In the genomic region with DNA sequence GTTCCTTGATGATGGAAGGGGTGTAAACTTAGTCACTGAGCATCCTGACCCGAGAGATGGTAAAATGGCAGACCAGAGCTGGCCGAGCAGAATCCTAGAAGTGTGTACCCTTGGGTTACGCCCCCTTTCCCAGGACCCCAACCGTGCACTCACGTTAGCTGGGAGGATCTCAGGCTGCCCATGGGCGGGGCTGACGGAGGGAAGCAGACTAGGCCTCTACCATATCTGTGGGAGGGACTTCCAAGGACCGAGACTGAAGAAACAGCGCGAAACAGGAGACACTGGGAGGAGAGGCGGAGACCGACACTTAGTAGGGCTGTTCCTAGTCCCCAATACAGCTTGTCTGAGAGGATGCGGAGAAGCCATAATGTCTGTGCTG, we compare ENCODE assay signal across 7 mouse cellular contexts. TPM values are rescaled to one million over a fixed set of nuclear protein-coding genes. Genes with fewer than 3 reads are reported as not detected.
DNase-seq lines count a peak whose midpoint lies in the region; ATAC-seq and TF ChIP-seq lines count a peak whose summit lies in the region.

No protein-coding gene starts in this region.

- peak overlapping the region; percentile 13; the same call in 1 of the 2 replicates for H3K27ac ChIP-seq in ES-Bruce4 (ENCODE audit: insufficient read depth, low read length)
- peak overlapping the region; percentile 92 for H3K27ac ChIP-seq in heart, postnatal 0 days (ENCODE audit: low read depth)
- no peak overlapping the region for H3K27ac ChIP-seq in liver, embryonic 11.5 days (ENCODE audit: low read depth, low read length)

- 7% methylated on average over 13 of the region's 13 CpGs for WGBS in heart, postnatal 0 days
- WGBS in liver, embryonic 11.5 days, result 2% methylated on average over 13 of the region's 13 CpGs

- H3K4me3 ChIP-seq in ES-Bruce4 (ENCODE audit: low read depth, low read length), result peak overlapping the region; percentile 68
- H3K4me3 ChIP-seq in heart, postnatal 0 days (ENCODE audit: low read depth, low read length), result peak overlapping the region; percentile 60
- peak overlapping the region; percentile 59 for H3K4me3 ChIP-seq in liver, embryonic 11.5 days (ENCODE audit: low read depth, low read length)

- peak overlapping the region; percentile 88 for H3K9ac ChIP-seq in ES-Bruce4 (ENCODE audit: low read depth, poor library complexity, severe bottlenecking)
- H3K9ac ChIP-seq in heart, postnatal 0 days (replicated peaks; ENCODE audit: low read depth, low read length), result peak overlapping the region; percentile 66; the same call in 1 of the 2 replicates
- H3K9ac ChIP-seq in liver, embryonic 11.5 days (ENCODE audit: low read depth, low read length), result 0 out of 2 replicates have a peak overlapping the region, but pooled peaks have one; percentile 13

- DNase-seq in WW6 (ENCODE audit: low read depth, low spot score), result peak; percentile 84
- DNase-seq in heart, postnatal 0 days (ENCODE audit: low spot score), result no peak
- peak; percentile 65 for DNase-seq in liver, embryonic 11.5 days (ENCODE audit: low spot score)
- no peak for DNase-seq in frontal cortex, postnatal 25 days (ENCODE audit: low spot score in 2 of 2)
- DNase-seq in thymus, postnatal 14 days, result no peak

- peak overlapping the region; percentile 79 for H3K4me2 ChIP-seq in heart, postnatal 0 days (ENCODE audit: low read depth, low read length)
- H3K4me2 ChIP-seq in liver, embryonic 11.5 days, result peak overlapping the region; percentile 86

- H3K27me3 ChIP-seq in ES-Bruce4 (ENCODE audit: control insufficient read depth, insufficient read depth, low read length, poor library complexity, severe bottlenecking), result no peaks in the 10 kb centered on the region
- H3K27me3 ChIP-seq in heart, postnatal 0 days (ENCODE audit: control insufficient read depth, insufficient read depth, low read length), result peaks cover 54% of the 10 kb centered on the region
- peaks cover 67% of the 10 kb centered on the region for H3K27me3 ChIP-seq in liver, embryonic 11.5 days (replicated peaks; ENCODE audit: control insufficient read depth, insufficient read depth, low read length)

- TF ChIP-seq EP300 in ES-Bruce4 (IDR thresholded peaks at IDR 0.05; ENCODE audit: insufficient read depth, low read depth, low read length), result no peak
- TF ChIP-seq EP300 in heart, postnatal 0 days (IDR thresholded peaks at IDR 0.05; ENCODE audit: low read depth), result no peak

- H3K9me3 ChIP-seq in ES-Bruce4 (replicated peaks; ENCODE audit: control insufficient read depth, insufficient read depth, low read length, poor library complexity, severe bottlenecking), result no peaks in the 10 kb centered on the region
- no peaks in the 10 kb centered on the region for H3K9me3 ChIP-seq in heart, postnatal 0 days (replicated peaks; ENCODE audit: control insufficient read depth, low read length)
- no peaks in the 10 kb centered on the region for H3K9me3 ChIP-seq in liver, embryonic 11.5 days (ENCODE audit: control insufficient read depth, low read length)

- H3K36me3 ChIP-seq in ES-Bruce4 (ENCODE audit: control insufficient read depth, insufficient read depth, low read length, poor library complexity, severe bottlenecking), result peaks cover 8% of the 10 kb centered on the region
- peaks cover 9% of the 10 kb centered on the region; the same call in 1 of the 2 replicates for H3K36me3 ChIP-seq in heart, postnatal 0 days (replicated peaks; ENCODE audit: control insufficient read depth, insufficient read depth, low read length)
- H3K36me3 ChIP-seq in liver, embryonic 11.5 days (ENCODE audit: control insufficient read depth, insufficient read depth, low read length), result no peaks in the 10 kb centered on the region

- no peak for ATAC-seq in heart, postnatal 0 days (ENCODE audit: insufficient read depth, low read depth)
- ATAC-seq in liver, embryonic 11.5 days (replicated peaks; ENCODE audit: low FRiP score), result no peak
- 0 out of 2 replicates have a peak, but pooled peaks have one; percentile 7 for ATAC-seq in monocyte, adult 5-6 weeks (replicated peaks; ENCODE audit: insufficient number of reproducible peaks, low FRiP score, low TSS enrichment, poor library complexity, severe bottlenecking)

- peak; percentile 70 for TF ChIP-seq POLR2A in ES-Bruce4 (IDR thresholded peaks at IDR 0.05; ENCODE audit: insufficient read depth, low read length)

- TF ChIP-seq CTCF in ES-Bruce4 (IDR thresholded peaks at IDR 0.05; ENCODE audit: low read depth, low read length), result no peak
- no peak for TF ChIP-seq CTCF in heart, postnatal 0 days (IDR thresholded peaks at IDR 0.05; ENCODE audit: low read depth)

- peaks cover 2% of the 10 kb centered on the region for H3K4me1 ChIP-seq in ES-Bruce4 (ENCODE audit: control insufficient read depth, insufficient read depth, low read length)
- H3K4me1 ChIP-seq in heart, postnatal 0 days (ENCODE audit: control insufficient read depth, insufficient read depth), result peaks cover 9% of the 10 kb centered on the region; the same call in 1 of the 2 replicates
- peaks cover 22% of the 10 kb centered on the region for H3K4me1 ChIP-seq in liver, embryonic 11.5 days (replicated peaks; ENCODE audit: control insufficient read depth, insufficient read depth, low read length)

RNA-seq across cellular contexts. Expression of gene Arhgap27, which starts 1.4 kb away (rescaled TPM):
- polyA plus RNA-seq in ES-Bruce4 (2011; ENCODE audit: insufficient read depth, insufficient read length, low read depth, missing spikeins), result 8.5 and 9.8 TPM in 2 replicates
- total RNA-seq in heart, postnatal 0 days (2014; rRNA removed; ENCODE audit: low replicate concordance), result 9.7 and 15.1 TPM in 2 replicates
- polyA plus RNA-seq in heart, postnatal 0 days (2015; fragmentation: Nextera tagmentation; extraction: Ambion mirVana), result 5.4 and 6.5 TPM in 2 replicates
- polyA plus RNA-seq in liver, embryonic 11.5 days (2014; fragmentation: Nextera tagmentation; extraction: Ambion mirVana), result 5.0 and 5.1 TPM in 2 replicates
- 59.2 to 68.0 TPM (median 67.2 TPM) in 3 replicates for total RNA-seq in monocyte, adult 5-6 weeks (2017)

RNA-seq across cellular contexts. Expression of gene Plekhm1, which starts 50.4 kb away (rescaled TPM):
- polyA plus RNA-seq in ES-Bruce4 (2011; ENCODE audit: insufficient read depth, insufficient read length, low read depth, missing spikeins), result 20.8 and 22.0 TPM in 2 replicates
- 3.9 and 4.9 TPM in 2 replicates for total RNA-seq in heart, postnatal 0 days (2014; rRNA removed; ENCODE audit: low replicate concordance)
- 3.4 and 3.5 TPM in 2 replicates for polyA plus RNA-seq in heart, postnatal 0 days (2015; fragmentation: Nextera tagmentation; extraction: Ambion mirVana)
- 7.6 and 9.1 TPM in 2 replicates for polyA plus RNA-seq in liver, embryonic 11.5 days (2014; fragmentation: Nextera tagmentation; extraction: Ambion mirVana)
- 8.9 to 19.9 TPM (median 12.6 TPM) in 3 replicates for total RNA-seq in monocyte, adult 5-6 weeks (2017)

Comparison
In these comparisons a context has a peak if more than half of its experiments do, and no peak if none do; other contexts are left out.
1. H3K9ac ChIP-seq: peak in every context shown above with its lines; median percentile 88 in ES-Bruce4; 66 in heart, postnatal 0 days; 13 in liver, embryonic 11.5 days.
2. DNase-seq: peak in WW6 (single experiment) and liver, embryonic 11.5 days (single experiment); none in heart, postnatal 0 days (single experiment), frontal cortex, postnatal 25 days (0 of 2) and thymus, postnatal 14 days (single experiment).
3. Peak in every context shown above with its lines, with median percentiles within 50 percentile points of each other: H3K4me3 ChIP-seq.